Mouse (Mus musculus): ENCODE data around the gene Hpd. TPM values are rescaled to one million over a fixed set of nuclear protein-coding genes. Genes with fewer than 3 reads are reported as not detected.
"Not testable (repeated sequence)": the region's sequence is repeated elsewhere in the genome, so short reads cannot be mapped to it uniquely, and the experiment has no call there.

Hpd gene
- not detected in 2 replicates for polyA plus RNA-seq (2012; rRNA removed)

GRCm38 (mm10) chr5:123182651-123183050 is at the start of gene Hpd:
Hpd (minus strand) TSS chr5:123182727.
- no peak for DNase-seq (ENCODE audit: extremely low spot score in 1 of 2, low spot score in 1 of 2)

DNA sequence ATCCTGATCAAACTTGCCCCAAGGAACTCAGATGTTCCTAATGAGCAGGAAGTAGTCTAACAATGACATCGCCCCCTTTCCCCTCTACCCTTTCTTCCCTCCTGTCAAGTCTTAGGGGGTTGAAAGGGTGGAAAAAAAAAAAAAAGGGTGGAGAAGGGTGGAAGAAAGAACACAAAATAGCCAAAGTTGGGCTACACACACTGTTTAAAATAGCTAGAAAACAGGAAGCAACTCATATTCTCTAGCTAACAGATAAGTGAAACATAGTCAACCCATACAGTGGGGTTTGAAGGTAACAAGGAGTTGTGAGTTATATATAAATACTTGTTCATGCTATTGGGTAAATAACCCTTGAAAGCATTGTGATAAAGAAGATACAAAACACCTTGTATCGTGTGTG is 49.7 kb upstream of the Hpd start:
- no peak for DNase-seq (ENCODE audit: extremely low spot score in 1 of 2, low spot score in 1 of 2)

- DNase-seq (ENCODE audit: extremely low spot score in 1 of 2, low spot score in 1 of 2): no peak
Measured at GRCm38 (mm10) chr5:123229296-123229695, 46.8 kb upstream of the Hpd start.

GRCm38 (mm10) chr5:123228524-123228922 is 46.0 kb upstream of the Hpd start:
- no peak for DNase-seq (ENCODE audit: extremely low spot score in 1 of 2, low spot score in 1 of 2)

GRCm38 (mm10) chr5:123227762-123228523 is 45.4 kb upstream of the Hpd start:
- peak; percentile 92 to 99 for DNase-seq (ENCODE audit: extremely low spot score in 1 of 2, low spot score in 1 of 2)

- DNase-seq (ENCODE audit: extremely low spot score in 1 of 2, low spot score in 1 of 2): no peak
Measured at GRCm38 (mm10) chr5:123226851-123227250, 44.3 kb upstream of the Hpd start.

DNA sequence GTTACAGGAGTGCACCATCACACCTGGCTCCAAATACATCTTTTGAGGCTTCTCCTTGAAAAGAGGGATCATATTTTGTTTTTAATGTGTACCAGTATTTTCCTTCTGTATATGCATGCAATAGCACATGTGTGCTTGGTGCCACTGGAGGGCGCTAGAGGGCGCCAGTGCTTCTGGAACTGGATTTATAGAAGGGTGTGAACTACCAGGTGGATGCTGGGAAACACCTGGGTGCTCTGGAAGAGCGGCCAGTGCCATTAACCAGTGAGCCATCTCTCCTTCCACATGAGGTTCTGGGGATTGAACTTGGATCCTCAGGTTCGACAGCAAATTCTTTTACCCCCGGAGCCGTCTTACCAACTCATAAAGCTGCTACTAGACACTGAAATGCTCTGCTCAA is 41.3 kb upstream of the Hpd start:
- DNase-seq (ENCODE audit: extremely low spot score in 1 of 2, low spot score in 1 of 2): not testable (repeated sequence)

GRCm38 (mm10) chr5:123223051-123223410 is 40.5 kb upstream of the Hpd start:
- DNase-seq (ENCODE audit: extremely low spot score in 1 of 2, low spot score in 1 of 2): no peak

- DNase-seq (ENCODE audit: extremely low spot score in 1 of 2, low spot score in 1 of 2): not testable (repeated sequence)
Measured at GRCm38 (mm10) chr5:123222346-123223050, 40.0 kb upstream of the Hpd start.

GRCm38 (mm10) chr5:123203591-123203990 is 21.1 kb upstream of the Hpd start:
- DNase-seq (ENCODE audit: extremely low spot score in 1 of 2, low spot score in 1 of 2): not testable (repeated sequence)

DNA sequence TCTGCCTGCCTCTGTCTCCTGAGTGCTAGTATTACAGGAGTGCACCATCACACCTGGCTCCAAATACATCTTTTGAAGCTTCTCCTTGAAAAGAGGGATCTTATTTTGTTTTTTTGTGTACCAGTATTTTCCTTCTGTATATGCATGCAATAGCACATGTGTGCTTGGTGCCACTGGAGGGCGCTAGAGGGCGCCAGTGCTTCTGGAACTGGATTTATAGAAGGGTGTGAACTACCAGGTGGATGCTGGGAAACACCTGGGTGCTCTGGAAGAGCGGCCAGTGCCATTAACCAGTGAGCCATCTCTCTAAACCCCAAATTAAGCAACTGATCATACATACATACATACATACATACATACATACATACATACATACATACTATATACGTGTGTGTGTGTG is 20.2 kb upstream of the Hpd start:
- not testable (repeated sequence) for DNase-seq (ENCODE audit: extremely low spot score in 1 of 2, low spot score in 1 of 2)

- DNase-seq (ENCODE audit: extremely low spot score in 1 of 2, low spot score in 1 of 2): no peak
Measured at GRCm38 (mm10) chr5:123201987-123202386, 19.5 kb upstream of the Hpd start.

DNA sequence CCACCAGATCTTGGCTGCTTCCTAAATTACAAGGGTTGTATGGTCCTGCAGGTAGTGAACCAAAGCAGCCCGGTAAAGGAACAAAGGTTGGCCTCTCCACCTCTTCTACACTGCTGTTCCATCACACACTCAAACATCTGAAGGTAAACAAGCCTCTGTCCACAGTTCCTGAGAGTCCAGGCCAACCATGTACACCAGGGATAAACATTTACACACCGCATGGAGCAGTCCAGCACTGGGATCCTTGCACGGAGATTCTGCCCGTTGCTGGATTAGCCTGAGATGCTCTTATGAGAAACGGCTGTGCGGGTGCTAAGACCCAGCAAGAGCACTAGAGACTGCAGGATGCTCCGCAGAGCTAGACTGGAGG is 19.0 kb upstream of the Hpd start:
- DNase-seq (ENCODE audit: extremely low spot score in 1 of 2, low spot score in 1 of 2): no peak

GRCm38 (mm10) chr5:123200816-123201522 is 18.4 kb upstream of the Hpd start:
- DNase-seq (ENCODE audit: extremely low spot score in 1 of 2, low spot score in 1 of 2): not testable (repeated sequence)

DNA sequence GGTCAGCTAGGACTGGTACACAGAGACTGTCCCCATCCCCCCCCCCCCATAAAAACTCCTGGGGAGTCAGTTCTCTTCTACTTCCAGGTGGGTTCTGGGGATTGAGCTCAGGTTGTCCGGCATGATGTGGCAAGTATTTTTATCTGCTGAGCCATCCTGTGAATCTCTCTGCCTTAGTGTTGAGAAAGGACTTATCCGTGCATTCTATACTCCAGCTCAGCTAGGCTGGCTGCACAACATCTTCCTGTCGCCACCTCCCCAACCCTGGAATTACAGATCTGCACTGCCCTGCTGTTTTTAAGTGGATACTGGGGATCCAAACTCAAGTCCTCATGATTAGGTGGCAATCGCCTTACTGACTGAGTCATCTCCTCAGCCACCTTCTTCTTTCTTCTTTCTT is 16.0 kb upstream of the Hpd start:
- DNase-seq (ENCODE audit: extremely low spot score in 1 of 2, low spot score in 1 of 2): no peak

DNA sequence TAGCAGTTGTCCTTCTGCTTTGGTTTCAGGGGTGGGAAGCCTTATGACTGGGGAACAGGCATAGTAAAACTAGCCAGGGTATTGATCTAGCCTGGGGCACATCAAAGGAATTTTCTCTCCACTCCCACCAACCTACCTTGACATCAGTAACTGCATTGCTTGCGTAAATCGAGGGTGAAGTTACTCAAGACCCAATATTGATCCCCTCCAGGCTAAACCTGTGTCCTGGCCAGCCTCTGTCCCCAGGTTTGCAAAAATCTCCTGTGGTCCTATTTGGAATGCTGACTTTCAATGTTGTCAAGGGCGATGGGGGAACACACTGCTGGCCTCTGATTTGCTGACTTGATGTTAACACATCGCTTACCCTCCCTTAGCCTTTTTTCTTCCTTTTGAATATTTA is 14.2 kb upstream of the Hpd start:
- no peak for DNase-seq (ENCODE audit: extremely low spot score in 1 of 2, low spot score in 1 of 2)

DNA sequence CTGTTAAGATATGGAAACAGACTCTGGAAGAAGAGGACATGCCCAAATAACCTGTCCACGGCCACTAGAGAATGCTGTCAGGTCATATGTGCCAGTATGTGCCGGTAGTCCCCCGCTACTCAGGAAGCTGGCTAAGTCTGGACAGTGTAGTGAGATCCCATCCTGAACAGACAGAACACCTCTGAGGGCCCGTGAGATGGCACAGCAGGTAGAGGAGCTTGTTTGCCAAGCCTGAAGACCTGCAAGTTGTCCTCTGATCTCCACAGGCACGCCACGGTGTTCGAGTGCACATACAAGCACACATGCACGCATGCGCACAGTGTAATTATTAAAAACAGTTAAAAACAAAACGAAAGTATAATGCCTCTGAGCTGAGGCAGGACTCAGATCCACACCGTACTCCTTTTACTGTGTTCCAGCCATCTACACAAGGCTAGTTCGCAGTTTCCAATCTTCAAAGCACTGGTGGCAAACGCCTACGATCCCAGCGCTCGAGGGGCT is 13.0 kb upstream of the Hpd start:
- DNase-seq (ENCODE audit: extremely low spot score in 1 of 2, low spot score in 1 of 2): no peak

DNA sequence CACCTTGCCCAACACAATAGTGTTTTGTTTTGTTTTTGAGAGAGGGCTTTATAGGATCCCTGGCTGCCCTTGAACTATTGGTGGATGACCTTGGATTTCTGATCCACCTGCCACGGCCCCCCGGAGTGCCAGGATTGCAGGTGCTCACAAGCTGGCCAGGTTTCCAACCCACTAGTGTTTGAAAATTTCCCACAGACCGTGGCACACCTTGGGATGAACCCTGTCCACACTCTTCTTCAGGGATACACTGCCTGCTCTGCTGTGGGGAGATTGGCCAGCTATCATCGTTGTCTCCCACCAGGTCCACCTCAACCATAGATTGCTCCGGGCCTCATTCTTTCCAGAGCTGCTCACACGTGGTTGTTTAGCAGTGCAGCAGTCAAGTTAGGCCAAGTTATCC is 12.3 kb upstream of the Hpd start:
- no peak for DNase-seq (ENCODE audit: extremely low spot score in 1 of 2, low spot score in 1 of 2)

- DNase-seq (ENCODE audit: extremely low spot score in 1 of 2, low spot score in 1 of 2): no peak
Measured at GRCm38 (mm10) chr5:123193436-123193835, 10.9 kb upstream of the Hpd start.

DNA sequence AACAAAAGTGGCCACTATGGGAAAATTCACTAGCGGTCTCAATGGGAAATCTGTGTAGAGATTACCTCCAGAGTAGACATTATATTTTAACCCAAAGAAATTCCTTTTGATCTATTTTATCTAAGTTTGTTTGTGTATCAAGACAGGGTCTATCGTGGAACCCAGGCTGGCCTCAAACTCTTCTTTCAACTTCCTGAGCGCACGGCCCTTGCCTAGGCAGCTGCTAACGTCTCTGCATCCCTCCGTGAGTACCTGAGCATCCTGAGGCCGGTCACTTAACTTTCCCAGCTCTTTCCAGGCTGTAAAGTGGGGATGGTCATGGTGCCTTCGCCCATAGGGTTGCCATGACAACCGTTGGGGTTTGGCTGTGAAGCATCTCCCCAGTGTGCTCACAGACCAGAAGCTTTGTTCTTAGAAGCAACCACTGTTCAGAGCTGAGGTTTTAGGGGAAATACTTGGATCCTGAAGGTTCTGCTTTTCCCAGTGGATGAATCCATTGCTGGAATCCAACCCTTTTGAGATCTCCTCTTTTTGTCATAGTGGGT is 10.2 kb upstream of the Hpd start:
- DNase-seq (ENCODE audit: extremely low spot score in 1 of 2, low spot score in 1 of 2): no peak

- no peak for DNase-seq (ENCODE audit: extremely low spot score in 1 of 2, low spot score in 1 of 2)
Measured at GRCm38 (mm10) chr5:123191427-123191826, 8.9 kb upstream of the Hpd start.

Data from frontal cortex, adult 2 months (tissue).